Mouse (Mus musculus) MEL (cell line): ENCODE results near the gene Nedd8. TPM values are rescaled to one million over a fixed set of nuclear protein-coding genes. Genes with fewer than 3 reads are reported as not detected.
A peak's percentile ranks its signal among the peaks of the same experiment; 100 is the strongest.

ENCODE experiments used
- DNase-seq: peaks from one replicate; pipeline ENCODE4 v3.0.0; 2011; ENCODE audit warnings: low read depth, low spot score
- H3K27ac ChIP-seq: 2 replicates; pipeline ENCODE4 v1.5.1; 2012; ENCODE audit warnings: low read depth, mild to moderate bottlenecking, control low read depth, low read length, moderate library complexity; ENCODE audit not compliant: control insufficient read depth
- H3K27me3 ChIP-seq, 2 experiments: fragments of 150-350 bp in 1 of 2; sonication (generic) in 1 of 2; 2 replicates each; pipeline ENCODE4 v1.6.1; 2012; ENCODE audit warnings: low read length in 2 of 2, mild to moderate bottlenecking in 2 of 2, improper control_type of control experiment in 1 of 2, moderate library complexity in 1 of 2; ENCODE audit not compliant: insufficient read depth in 2 of 2, control insufficient read depth in 1 of 2
- H3K36me3 ChIP-seq, 2 experiments: 2 replicates each; pipeline ENCODE4 v1.6.1; 2012 to 2014; ENCODE audit warnings: low read length in 2 of 2, improper control_type of control experiment in 1 of 2, inconsistent platforms in 1 of 2, mild to moderate bottlenecking in 1 of 2; ENCODE audit not compliant: insufficient read depth in 2 of 2, control insufficient read depth in 1 of 2
- H3K4me1 ChIP-seq, 2 experiments: fragments of 150-350 bp in 1 of 2; sonication (generic) in 1 of 2; 2 replicates each; pipeline ENCODE4 v1.6.1; 2012; ENCODE audit warnings: low read length in 2 of 2, improper control_type of control experiment in 1 of 2, mild to moderate bottlenecking in 1 of 2; ENCODE audit not compliant: insufficient read depth in 2 of 2, control insufficient read depth in 1 of 2
- H3K4me3 ChIP-seq, 2 experiments: fragments of 150-350 bp in 1 of 2; sonication (generic) in 1 of 2; 2 replicates each; pipeline ENCODE4 v1.5.1; 2012; ENCODE audit warnings: low read depth in 2 of 2, low read length in 2 of 2, mild to moderate bottlenecking in 2 of 2, moderate library complexity in 2 of 2, control low read depth in 1 of 2, improper control_type of control experiment in 1 of 2; ENCODE audit not compliant: control insufficient read depth in 1 of 2, insufficient read depth in 1 of 2
- H3K79me2 ChIP-seq: 2 replicates; pipeline ENCODE4 v1.6.1; 2012; ENCODE audit warnings: mild to moderate bottlenecking, low read length, moderate library complexity; ENCODE audit not compliant: control insufficient read depth, poor library complexity, insufficient read depth
- H3K9ac ChIP-seq: 2 replicates; pipeline ENCODE4 v1.6.1; 2012; ENCODE audit warnings: low read depth, mild to moderate bottlenecking, control low read depth, low read length, moderate library complexity; ENCODE audit not compliant: control insufficient read depth, poor library complexity, severe bottlenecking
- H3K9me3 ChIP-seq: fragments of 150-350 bp; sonication (generic); replicated peaks from 2 replicates; pipeline ENCODE4 v1.6.1; 2012; ENCODE audit warnings: mild to moderate bottlenecking, low read length, improper control_type of control experiment, moderate library complexity; ENCODE audit not compliant: insufficient read depth
- BHLHE40 ChIP-seq: IDR thresholded peaks from 2 replicates; pipeline ENCODE4 v1.6.1; 2012; ENCODE audit warnings: low read depth, mild to moderate bottlenecking, inconsistent platforms, low read length, improper control_type of control experiment, borderline replicate concordance
- CHD2 ChIP-seq: IDR thresholded peaks from 2 replicates; pipeline ENCODE4 v1.6.1; 2011; ENCODE audit warnings: low read length, improper control_type of control experiment
- E2F4 ChIP-seq: IDR thresholded peaks from 2 replicates; pipeline ENCODE4 v1.6.1; 2011; ENCODE audit warnings: low read depth, low read length, improper control_type of control experiment, borderline replicate concordance
- ELF1 ChIP-seq: IDR thresholded peaks from 2 replicates; pipeline ENCODE4 v1.6.1; 2014; ENCODE audit warnings: low read depth, mild to moderate bottlenecking, inconsistent platforms, low read length, improper control_type of control experiment, moderate library complexity
- EP300 ChIP-seq, 2 experiments: IDR thresholded peaks; 2 replicates each; pipeline ENCODE4 v1.6.1; 2011; ENCODE audit warnings: improper control_type of control experiment in 2 of 2, low read length in 2 of 2, low read depth in 1 of 2, mild to moderate bottlenecking in 1 of 2
- ETS1 ChIP-seq: IDR thresholded peaks from 2 replicates; pipeline ENCODE4 v1.6.1; 2012; ENCODE audit warnings: low read depth, mild to moderate bottlenecking, inconsistent platforms, low read length, improper control_type of control experiment, moderate library complexity
- HCFC1 ChIP-seq: IDR thresholded peaks from 2 replicates; pipeline ENCODE4 v1.6.1; 2012; ENCODE audit warnings: low read depth, mild to moderate bottlenecking, inconsistent platforms, low read length, improper control_type of control experiment, moderate library complexity
- JUND ChIP-seq: IDR thresholded peaks from 2 replicates; pipeline ENCODE4 v1.6.1; 2011; ENCODE audit warnings: low read depth, mild to moderate bottlenecking, improper control_type of control experiment, low read length
- KAT2A ChIP-seq: conservative IDR thresholded peaks from 2 replicates; pipeline ENCODE4 v1.6.1; 2012; ENCODE audit warnings: low read depth, low read length, improper control_type of control experiment, inconsistent platforms
- MAX ChIP-seq: IDR thresholded peaks from 2 replicates; pipeline ENCODE4 v1.6.1; 2011; ENCODE audit warnings: low read length, improper control_type of control experiment
- MXI1 ChIP-seq: IDR thresholded peaks from 2 replicates; pipeline ENCODE4 v1.6.1; 2011; ENCODE audit warnings: mild to moderate bottlenecking, low read depth, low read length, improper control_type of control experiment
- MYB ChIP-seq: IDR thresholded peaks from 2 replicates; pipeline ENCODE4 v1.6.1; 2011; ENCODE audit warnings: mild to moderate bottlenecking, low read depth, low read length, improper control_type of control experiment
- MYC ChIP-seq: IDR thresholded peaks from 2 replicates; pipeline ENCODE4 v1.6.1; 2011; ENCODE audit warnings: low read depth, mild to moderate bottlenecking, low read length, improper control_type of control experiment, moderate library complexity
- NELFE ChIP-seq: IDR thresholded peaks from 2 replicates; pipeline ENCODE4 v1.6.1; 2011; ENCODE audit warnings: low read depth, low read length, improper control_type of control experiment
- NRF1 ChIP-seq: IDR thresholded peaks from 2 replicates; pipeline ENCODE4 v1.6.1; 2014; ENCODE audit warnings: low read depth, mild to moderate bottlenecking, inconsistent platforms, low read length, improper control_type of control experiment, moderate library complexity; ENCODE audit not compliant: poor library complexity, insufficient read depth, severe bottlenecking
- POLR2A ChIP-seq, 2 experiments: IDR thresholded peaks; 2 replicates each; pipeline ENCODE4 v1.6.1; 2011 to 2012; ENCODE audit warnings: low read length in 2 of 2, mild to moderate bottlenecking in 2 of 2, control low read depth in 1 of 2, improper control_type of control experiment in 1 of 2, low read depth in 1 of 2, moderate library complexity in 1 of 2; ENCODE audit not compliant: control insufficient read depth in 1 of 2, insufficient read depth in 1 of 2, poor library complexity in 1 of 2
- POLR2AphosphoS2 ChIP-seq: IDR thresholded peaks from 2 replicates; pipeline ENCODE4 v1.6.1; 2011; ENCODE audit warnings: low read length, improper control_type of control experiment
- RCOR1 ChIP-seq: IDR thresholded peaks from 2 replicates; pipeline ENCODE4 v1.6.1; 2012; ENCODE audit warnings: low read depth, mild to moderate bottlenecking, inconsistent platforms, low read length, improper control_type of control experiment
- SIN3A ChIP-seq: IDR thresholded peaks from 2 replicates; pipeline ENCODE4 v1.6.1; 2012; ENCODE audit warnings: low read length, improper control_type of control experiment, inconsistent platforms
- TAL1 ChIP-seq: IDR thresholded peaks from 2 replicates; pipeline ENCODE4 v1.6.1; 2012; ENCODE audit warnings: mild to moderate bottlenecking, inconsistent platforms, low read length, moderate library complexity, mixed read lengths
- TBP ChIP-seq: IDR thresholded peaks from 2 replicates; pipeline ENCODE4 v1.8.0; 2011; ENCODE audit warnings: low read depth, low read length, improper control_type of control experiment
- TCF12 ChIP-seq: IDR thresholded peaks from 2 replicates; pipeline ENCODE4 v1.6.1; 2014; ENCODE audit warnings: low read depth, mild to moderate bottlenecking, inconsistent platforms, low read length, improper control_type of control experiment, moderate library complexity
- USF2 ChIP-seq, 2 experiments: IDR thresholded peaks; 2 replicates each; pipeline ENCODE4 v1.6.1; 2011 to 2012; ENCODE audit warnings: improper control_type of control experiment in 2 of 2, low read length in 2 of 2, borderline replicate concordance in 1 of 2, inconsistent platforms in 1 of 2, low read depth in 1 of 2, mild to moderate bottlenecking in 1 of 2; ENCODE audit not compliant: insufficient read depth in 1 of 2
- ZMIZ1 ChIP-seq: IDR thresholded peaks from 2 replicates; pipeline ENCODE4 v1.6.1; 2012; ENCODE audit warnings: low read depth, mild to moderate bottlenecking, inconsistent platforms, low read length, improper control_type of control experiment, moderate library complexity
- ZNF384 ChIP-seq: IDR thresholded peaks from 2 replicates; pipeline ENCODE4 v1.6.1; 2012; ENCODE audit warnings: low read depth, mild to moderate bottlenecking, inconsistent platforms, low read length, improper control_type of control experiment
- polyA plus RNA-seq, 2 experiments: library from polyadenylated mRNA; stranded (reverse) in 1 of 2; unstranded in 1 of 2; fragments of >175 nt in 1 of 2; fragments of >200 nt in 1 of 2; gene quantifications; 2 replicates each; pipeline versions ENCODE4 v1.2.1 to v1.2.4; 2012; ENCODE audit warnings: low replicate concordance in 2 of 2, low read depth in 1 of 2; ENCODE audit not compliant: insufficient read length in 2 of 2, insufficient read depth in 1 of 2, missing spikeins in 1 of 2
- total RNA-seq: library from RNA; depleted of rRNA; stranded (reverse); fragments of 300-350 nt; gene quantifications from 2 replicates; pipeline ENCODE4 v1.2.3, GENCODE M21; 2012; rRNA removed

Nedd8 gene
- 515 and 516 TPM in 2 replicates for total RNA-seq
- 100 to 1,000 TPM in 1 of 2 experiments, not detected in 1; 528 TPM for polyA plus RNA-seq

DNA sequence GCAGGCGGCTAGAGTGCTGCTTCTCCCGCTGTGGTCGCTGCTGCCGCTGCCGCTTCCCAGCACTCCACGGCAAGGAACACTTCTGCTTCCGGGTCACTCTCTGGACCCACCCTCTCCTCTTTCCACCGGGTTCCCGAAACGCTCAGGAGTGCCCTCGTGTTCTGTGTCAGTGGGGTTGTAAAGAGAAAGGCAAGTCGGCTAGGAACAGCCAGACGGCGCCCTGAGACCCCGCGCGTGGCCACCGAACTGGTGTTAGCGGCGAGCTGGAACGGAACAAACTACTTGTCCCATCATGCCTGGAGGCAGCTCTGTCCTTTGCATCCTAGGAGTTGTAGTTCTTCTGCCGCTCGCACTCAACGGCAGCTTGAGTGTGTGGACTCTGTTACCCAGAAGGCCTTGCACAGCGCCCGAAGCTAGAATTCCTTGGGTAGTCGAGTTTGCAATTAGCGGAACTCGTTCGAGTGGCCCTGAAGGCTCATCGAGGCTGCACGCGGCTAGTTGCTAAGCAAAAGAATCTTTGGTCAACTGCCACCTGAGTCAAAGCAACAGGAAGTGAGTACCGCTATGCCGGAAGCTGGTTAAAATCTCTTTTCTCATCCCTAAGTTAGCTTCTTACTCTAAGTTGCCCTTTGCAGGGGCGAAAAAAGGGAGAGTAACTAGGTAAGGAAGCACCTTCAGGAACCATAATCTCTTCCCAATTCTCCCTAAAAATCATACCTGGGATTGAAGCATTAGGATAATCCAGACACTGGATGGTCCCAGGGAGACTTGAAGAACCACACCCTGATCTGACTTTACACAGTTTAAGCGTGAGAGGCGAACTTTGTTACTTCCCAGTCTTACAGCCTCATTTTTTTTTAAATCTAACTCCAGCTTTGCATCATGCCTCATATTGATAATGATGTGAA lies at the start of gene Nedd8, which contains the start of gene Gmpr2:
Nedd8 (minus strand) TSS at position 292 of the 908 bp plus-strand sequence.
Gmpr2 (plus strand) TSS at position 109 of the 908 bp plus-strand sequence.
- peak; percentile 100 for DNase-seq
- no peaks in the 10 kb centered on the region for H3K27me3 ChIP-seq
- peaks cover 30% of the 10 kb centered on the region for H3K79me2 ChIP-seq
- peak within 1 kb of the TSS; percentile 93 for H3K27ac ChIP-seq
- no peaks in the 10 kb centered on the region for H3K9me3 ChIP-seq
- TF ChIP-seq MYC (peak; percentile 97), NELFE (peak; percentile 80), BHLHE40 (no peak), MYB (peak; percentile 64), POLR2AphosphoS2 (peak; percentile 82), TCF12 (0 out of 2 replicates have a peak, but pooled peaks have one; percentile 23), RCOR1 (peak; percentile 15; the same call in 1 of the 2 replicates), SIN3A (peak; percentile 98), ETS1 (peak; percentile 69), TAL1 (no peak), EP300 (IDR thresholded peaks at IDR 0.05; ENCODE audit: low read depth in 1 of 2, low read length in 2 of 2) (peak; percentile 44 to 54), CHD2 (peak; percentile 72), USF2 (IDR thresholded peaks at IDR 0.05; ENCODE audit: borderline replicate concordance in 1 of 2, insufficient read depth in 1 of 2, low read depth in 1 of 2, low read length in 2 of 2) (no peak), E2F4 (0 out of 2 replicates have a peak, but pooled peaks have one; percentile 50), ZNF384 (peak; percentile 53), MAX (peak; percentile 96), NRF1 (no peak), JUND (no peak), TBP (peak; percentile 49), KAT2A (peak; percentile 100), HCFC1 (peak; percentile 97), ELF1 (peak; percentile 83), MXI1 (peak; percentile 97), ZMIZ1 (0 out of 2 replicates have a peak, but pooled peaks have one; percentile 50), POLR2A (IDR thresholded peaks at IDR 0.05; ENCODE audit: control insufficient read depth in 1 of 2, insufficient read depth in 1 of 2, low read depth in 1 of 2, low read length in 2 of 2, poor library complexity in 1 of 2) (peak; percentile 40 to 74; a peak in 1 of 4 replicates)
- peaks cover 7 to 15% of the 10 kb centered on the region in 2 experiments; a peak in 3 of 4 replicates for H3K4me1 ChIP-seq
- peak within 1 kb of the TSS; percentile 69 to 70 for H3K4me3 ChIP-seq
- H3K9ac ChIP-seq, result peak within 1 kb of the TSS; percentile 78
- peaks cover 0 to 37% of the 10 kb centered on the region in 2 experiments; a peak in 2 of 4 replicates for H3K36me3 ChIP-seq
